Mouse (Mus musculus) erythroblast, embryonic 14.5 days (primary cell): Measurements from ENCODE around the gene Ica1. TPM values are rescaled to one million over a fixed set of nuclear protein-coding genes. Genes with fewer than 3 reads are reported as not detected.

Source experiments
- H3K27me3 ChIP-seq: 2 replicates; pipeline ENCODE4 v1.6.1; 2012; ENCODE audit warnings: inconsistent platforms; ENCODE audit not compliant: control insufficient read depth
- H3K36me3 ChIP-seq: 2 replicates; pipeline ENCODE4 v1.6.1; 2012; ENCODE audit warnings: mild to moderate bottlenecking, inconsistent platforms; ENCODE audit not compliant: control insufficient read depth
- H3K4me1 ChIP-seq: 2 replicates; pipeline ENCODE4 v1.6.1; 2012; ENCODE audit warnings: inconsistent platforms; ENCODE audit not compliant: control insufficient read depth
- H3K4me3 ChIP-seq: replicated peaks from 2 replicates; pipeline ENCODE3; 2012; ENCODE audit warnings: moderate library complexity, mild to moderate bottlenecking, inconsistent platforms
- H3K9me3 ChIP-seq: 2 replicates; pipeline ENCODE4 v1.6.1; 2012; ENCODE audit warnings: low read length, inconsistent platforms, mixed read lengths; ENCODE audit not compliant: control insufficient read depth
- GATA1 ChIP-seq: IDR thresholded peaks from 2 replicates; pipeline ENCODE4 v1.6.1; 2012; ENCODE audit warnings: low read length, inconsistent platforms, mixed read lengths
- TAL1 ChIP-seq: IDR thresholded peaks from 3 replicates; pipeline ENCODE4 v1.6.1; 2012; ENCODE audit warnings: low read length, inconsistent platforms, mixed read lengths
- polyA plus RNA-seq: library from polyadenylated mRNA; stranded (reverse); fragments of >175 nt; gene quantifications from 2 replicates; pipeline ENCODE4 v1.2.3, GENCODE M21; 2012

The Ica1 gene
- polyA plus RNA-seq, 1 experiment: 0.15 TPM

DNA sequence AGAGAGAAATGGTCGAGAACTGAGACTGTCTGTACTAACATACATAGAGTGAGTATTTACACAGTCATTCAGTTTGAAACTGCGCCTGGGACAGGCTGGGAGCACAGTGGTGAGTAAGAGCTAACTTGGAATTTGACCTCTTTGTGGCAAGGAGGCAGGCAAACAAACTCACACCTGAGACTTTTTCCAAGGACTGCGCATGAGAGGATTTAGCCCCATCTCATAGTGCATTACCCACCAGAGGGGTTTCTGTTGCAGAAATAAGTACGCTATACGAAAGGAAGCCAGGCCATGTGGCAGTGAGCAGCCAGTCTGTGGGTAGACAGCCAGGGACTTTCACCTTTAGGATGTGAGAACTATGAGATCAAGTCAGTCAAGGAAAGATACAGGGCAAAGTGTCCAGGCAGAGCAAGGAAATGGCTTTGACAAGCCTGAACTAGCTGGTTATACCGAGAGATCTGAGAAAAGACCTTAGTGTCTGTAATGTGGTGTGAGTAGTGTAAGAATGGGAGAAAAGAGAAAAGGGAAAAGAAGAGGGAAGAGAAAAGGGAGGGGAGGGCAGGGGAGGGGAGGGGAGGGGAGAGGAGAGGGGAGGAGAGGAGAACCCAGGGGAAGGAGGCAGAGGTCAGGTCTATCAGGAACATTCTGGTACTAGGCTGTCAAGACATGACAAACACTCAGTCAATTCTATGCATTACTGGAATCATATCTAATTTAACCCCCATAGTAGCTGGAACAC, 25.1 kb downstream of the Ica1 start:
- Histone ChIP-seq H3K27me3 (no peaks in the 10 kb centered on the region), H3K4me1 (peaks cover 29% of the 10 kb centered on the region), H3K36me3 (no peaks in the 10 kb centered on the region), H3K9me3 (no peaks in the 10 kb centered on the region), H3K4me3 (no peak overlapping the region)
- TF ChIP-seq TAL1 (no peak), GATA1 (no peak)

DNA sequence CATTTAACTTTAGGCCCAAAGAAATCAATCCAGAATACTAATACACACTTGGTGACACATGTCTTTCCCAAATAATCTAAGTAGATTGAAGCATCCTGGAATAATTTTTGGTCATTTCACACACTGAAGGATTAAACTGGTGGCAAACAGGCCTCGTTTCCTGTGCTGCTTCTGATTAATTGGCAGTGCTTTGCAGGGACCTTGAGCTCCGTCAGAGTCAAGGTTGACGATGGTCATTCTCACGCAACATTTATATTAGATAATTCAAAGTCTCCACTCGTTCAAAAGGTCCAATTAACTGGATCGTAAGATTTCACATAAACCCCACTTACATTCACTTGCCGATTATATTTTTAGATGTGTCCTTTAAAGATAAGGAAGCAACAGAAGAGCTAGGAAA, 33.4 kb downstream of the Ica1 start:
- no peaks in the 10 kb centered on the region for H3K36me3 ChIP-seq

DNA sequence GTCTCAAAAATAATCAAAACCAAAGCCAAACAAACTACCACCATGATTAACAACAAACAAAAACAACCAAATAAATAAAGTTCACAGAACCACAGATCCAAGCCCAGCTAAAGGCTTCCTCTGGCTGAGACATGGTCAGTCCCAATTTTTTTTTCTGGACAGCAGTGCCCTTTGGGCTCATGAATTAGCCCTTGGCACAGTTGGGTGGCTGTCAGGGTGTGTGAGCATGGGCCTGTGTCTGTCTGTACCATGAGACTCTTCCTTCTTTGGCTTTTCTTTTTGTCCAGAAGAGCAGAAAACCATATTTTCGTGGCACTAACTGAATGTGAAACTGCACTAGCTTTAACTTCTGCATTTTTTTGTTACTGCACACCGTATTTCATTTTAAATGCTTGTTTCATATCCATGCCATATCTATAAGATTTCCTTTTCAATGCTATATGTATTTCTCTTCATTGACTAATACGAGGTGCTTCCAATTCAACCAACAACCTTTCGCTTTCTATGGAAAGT, 34.0 kb downstream of the Ica1 start:
- Histone ChIP-seq H3K4me1 (no peaks in the 10 kb centered on the region), H3K9me3 (no peaks in the 10 kb centered on the region), H3K27me3 (no peaks in the 10 kb centered on the region), H3K4me3 (no peak overlapping the region), H3K36me3 (no peaks in the 10 kb centered on the region)
- no peak for TF ChIP-seq GATA1
- TF ChIP-seq TAL1: no peak

More for the DNA sequence above, 33.4 kb downstream of the Ica1 start:
- Histone ChIP-seq H3K4me1 (no peaks in the 10 kb centered on the region), H3K27me3 (no peaks in the 10 kb centered on the region), H3K9me3 (no peaks in the 10 kb centered on the region), H3K4me3 (no peak overlapping the region)
- TF ChIP-seq TAL1 (no peak), GATA1 (no peak)

DNA sequence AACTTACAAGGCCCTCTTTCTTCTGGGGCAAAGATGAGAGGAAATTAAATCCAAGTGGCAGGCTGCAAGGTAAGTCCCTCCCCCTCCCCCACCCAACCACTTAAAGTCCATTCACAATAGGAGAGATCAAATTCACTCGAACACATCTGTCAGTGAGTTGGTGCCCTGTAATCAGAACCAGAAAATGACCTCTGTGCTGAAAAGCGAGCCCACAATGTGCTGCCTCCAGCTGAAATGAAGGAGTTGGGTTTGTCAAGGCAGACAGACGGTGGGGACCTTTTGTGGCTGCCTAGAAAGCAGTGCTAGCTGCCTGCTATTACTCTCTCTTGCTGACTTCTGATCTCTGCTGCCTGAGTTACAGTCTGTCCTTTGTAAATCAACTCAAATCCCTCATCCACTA, 35.8 kb downstream of the Ica1 start:
- Histone ChIP-seq H3K9me3 (no peaks in the 10 kb centered on the region), H3K27me3 (no peaks in the 10 kb centered on the region), H3K4me1 (no peaks in the 10 kb centered on the region), H3K4me3 (no peak overlapping the region), H3K36me3 (no peaks in the 10 kb centered on the region)
- no peak for TF ChIP-seq TAL1
- no peak for TF ChIP-seq GATA1

DNA sequence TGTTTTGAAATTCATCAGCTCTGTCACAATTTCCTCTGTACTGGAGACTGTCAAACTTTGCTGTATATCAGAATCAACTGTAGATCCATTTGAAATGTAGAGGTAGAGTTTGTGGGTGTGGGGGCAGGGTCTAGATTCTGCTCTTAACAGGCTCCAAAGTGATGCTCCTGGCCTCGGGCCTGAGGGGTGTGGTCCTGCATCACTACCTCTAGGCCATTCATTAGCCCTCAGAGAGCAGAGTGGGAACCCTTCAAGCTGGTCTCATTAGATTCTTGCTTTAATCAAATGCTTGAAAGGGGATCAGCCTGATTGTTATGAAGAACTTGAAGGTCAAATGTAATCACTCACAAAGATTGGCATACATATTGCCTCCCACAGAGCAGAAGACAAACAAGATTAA, 36.6 kb downstream of the Ica1 start:
- Histone ChIP-seq H3K4me3 (no peak overlapping the region), H3K36me3 (no peaks in the 10 kb centered on the region), H3K4me1 (no peaks in the 10 kb centered on the region), H3K9me3 (no peaks in the 10 kb centered on the region), H3K27me3 (no peaks in the 10 kb centered on the region)
- TF ChIP-seq TAL1 (no peak), GATA1 (no peak)

DNA sequence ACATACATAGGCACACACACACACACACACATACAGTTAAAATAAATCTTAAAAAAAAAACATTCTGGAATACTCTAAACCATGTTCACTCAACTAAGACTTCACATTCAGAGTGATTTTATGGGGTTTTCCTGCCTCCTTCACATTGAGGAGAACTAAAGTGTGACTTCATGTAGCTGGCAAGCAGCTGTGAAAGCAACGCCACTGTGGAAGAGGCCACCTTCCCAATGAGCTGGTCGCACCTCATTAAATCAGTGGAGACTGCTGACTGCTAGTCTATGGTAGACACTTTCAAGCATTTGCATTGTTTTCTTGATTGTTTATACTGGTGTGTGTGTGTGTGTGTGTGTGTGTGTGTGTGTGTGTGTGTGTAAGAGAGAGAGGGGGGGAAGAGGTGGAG, 38.2 kb downstream of the Ica1 start:
- H3K36me3 ChIP-seq: no peaks in the 10 kb centered on the region
- no peaks in the 10 kb centered on the region for H3K9me3 ChIP-seq
- no peak overlapping the region for H3K4me3 ChIP-seq
- no peaks in the 10 kb centered on the region for H3K27me3 ChIP-seq
- no peaks in the 10 kb centered on the region for H3K4me1 ChIP-seq
- TF ChIP-seq TAL1 (no peak), GATA1 (no peak)

DNA sequence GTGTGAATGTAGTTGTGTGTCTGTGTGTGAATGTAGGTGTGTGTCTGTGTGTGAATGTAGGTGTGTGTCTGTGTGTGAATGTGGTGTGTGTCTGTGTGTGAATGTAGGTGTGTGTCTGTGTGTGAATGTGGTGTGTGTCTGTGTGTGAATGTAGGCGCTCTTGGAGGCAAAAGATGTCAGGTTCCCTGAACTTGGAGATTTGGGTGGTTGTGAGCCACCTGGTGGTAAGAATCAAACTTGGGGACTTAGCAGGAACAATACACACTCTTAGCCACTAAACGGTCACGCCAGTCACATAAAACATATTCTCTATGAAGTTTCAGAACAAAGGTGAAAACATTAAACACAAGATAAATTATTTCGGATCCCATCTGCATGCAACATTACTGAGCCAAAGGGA, 39.9 kb downstream of the Ica1 start:
- Histone ChIP-seq H3K27me3 (no peaks in the 10 kb centered on the region), H3K36me3 (no peaks in the 10 kb centered on the region), H3K4me1 (no peaks in the 10 kb centered on the region; the same call in 1 of the 2 replicates), H3K9me3 (no peaks in the 10 kb centered on the region), H3K4me3 (no peak overlapping the region)
- TF ChIP-seq GATA1 (no peak), TAL1 (no peak)

DNA sequence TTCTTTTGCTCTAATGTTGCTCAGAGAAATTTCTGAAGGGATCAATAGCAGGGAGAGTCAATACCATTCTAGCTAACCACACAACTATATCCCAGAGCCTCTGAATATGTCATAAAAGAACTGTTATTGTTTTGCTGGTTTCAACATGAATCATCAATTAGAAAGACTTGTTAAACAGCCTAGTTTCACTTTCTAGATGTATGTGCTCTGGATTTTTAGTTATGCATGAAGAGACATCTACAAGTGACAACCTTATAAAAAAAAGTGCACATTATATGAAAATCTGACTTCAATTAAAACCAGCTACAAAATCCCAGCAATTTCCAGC, 41.8 kb downstream of the Ica1 start:
- Histone ChIP-seq H3K4me1 (no peaks in the 10 kb centered on the region; the same call in 1 of the 2 replicates), H3K36me3 (no peaks in the 10 kb centered on the region), H3K27me3 (no peaks in the 10 kb centered on the region), H3K4me3 (no peak overlapping the region), H3K9me3 (no peaks in the 10 kb centered on the region)
- TF ChIP-seq GATA1: no peak
- no peak for TF ChIP-seq TAL1

DNA sequence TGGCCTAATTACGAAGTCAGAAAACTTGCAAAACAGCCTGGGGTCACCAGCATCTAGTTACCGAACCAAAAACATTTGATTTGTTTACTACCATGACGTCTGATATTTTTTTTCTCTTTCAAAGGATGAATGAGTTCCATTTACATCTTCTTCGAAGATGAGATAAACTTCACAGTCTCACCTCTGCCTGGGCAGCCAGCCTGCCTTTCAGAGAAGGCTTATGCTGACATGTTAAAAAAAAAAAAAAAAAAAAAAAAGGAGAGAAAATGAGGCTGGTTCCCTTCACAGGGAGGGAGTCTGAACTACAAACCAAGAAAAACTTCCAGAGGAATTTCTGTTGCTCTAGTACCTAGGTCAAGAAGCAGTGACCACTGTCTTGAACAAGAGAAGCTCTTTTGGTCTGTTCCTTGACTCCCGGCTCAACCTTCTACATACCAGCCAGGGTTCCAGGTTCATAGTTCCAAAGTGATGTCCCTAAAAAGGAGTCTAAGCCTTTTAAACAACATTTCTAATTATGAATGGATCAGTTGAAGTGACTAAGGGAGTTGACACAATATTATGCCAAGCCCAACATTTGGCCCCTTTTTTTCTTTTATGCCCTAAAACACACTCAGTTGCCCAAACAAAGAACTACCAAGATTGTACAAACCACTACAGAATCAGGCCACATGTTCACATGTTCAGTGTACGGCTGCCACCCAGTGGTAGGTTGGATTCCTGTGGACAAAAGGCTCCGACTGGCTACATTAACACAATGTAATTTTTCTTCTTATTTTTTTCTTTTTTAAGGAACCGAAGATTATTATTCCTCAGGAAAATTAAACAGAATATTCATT, 42.4 kb downstream of the Ica1 start:
- Histone ChIP-seq H3K9me3 (no peaks in the 10 kb centered on the region), H3K4me1 (no peaks in the 10 kb centered on the region; the same call in 1 of the 2 replicates), H3K27me3 (no peaks in the 10 kb centered on the region), H3K36me3 (no peaks in the 10 kb centered on the region), H3K4me3 (no peak overlapping the region)
- TF ChIP-seq TAL1 (no peak), GATA1 (no peak)
